Mouse (Mus musculus) brain, embryonic 14.5 days (tissue): ENCODE data around the gene Scd2. TPM values are rescaled to one million over a fixed set of nuclear protein-coding genes. Genes with fewer than 3 reads are reported as not detected.
A peak's percentile ranks its signal among the peaks of the same experiment; 100 is the strongest.
"Not testable (repeated sequence)": the region's sequence is repeated elsewhere in the genome, so short reads cannot be mapped to it uniquely, and the experiment has no call there.

ENCODE experiments used
- DNase-seq: peaks from one replicate; pipeline ENCODE4 v3.0.0-alpha.2; 2011; ENCODE audit warnings: low read depth
- CTCF ChIP-seq: fragments of 200-500 bp; IDR thresholded peaks from 2 replicates; pipeline ENCODE4 v1.5.1; 2012; ENCODE audit warnings: inconsistent platforms, mild to moderate bottlenecking, moderate library complexity, borderline replicate concordance; ENCODE audit not compliant: insufficient read depth, insufficient read length; ENCODE audit errors: extremely low read depth
- POLR2A ChIP-seq: fragments of 200-500 bp; IDR thresholded peaks from 2 replicates; pipeline ENCODE4 v1.6.1; 2012; ENCODE audit warnings: mild to moderate bottlenecking, inconsistent platforms, borderline replicate concordance; ENCODE audit not compliant: poor library complexity, insufficient read depth, insufficient read length, severe bottlenecking; ENCODE audit errors: extremely low read depth
- polyA plus RNA-seq: library from polyadenylated mRNA; depleted of rRNA; stranded (reverse); fragments of >200 nt; gene quantifications from 2 replicates; pipeline ENCODE4 v1.2.3, GENCODE M21; 2012

The Scd2 gene
- polyA plus RNA-seq, 1 experiment: 452 TPM

- TF ChIP-seq CTCF (no peak), POLR2A (no peak)
- DNase-seq: no peak
Observed at GRCm38 (mm10) chr19:44259484-44259883, 34.0 kb upstream of the Scd2 start.

DNA sequence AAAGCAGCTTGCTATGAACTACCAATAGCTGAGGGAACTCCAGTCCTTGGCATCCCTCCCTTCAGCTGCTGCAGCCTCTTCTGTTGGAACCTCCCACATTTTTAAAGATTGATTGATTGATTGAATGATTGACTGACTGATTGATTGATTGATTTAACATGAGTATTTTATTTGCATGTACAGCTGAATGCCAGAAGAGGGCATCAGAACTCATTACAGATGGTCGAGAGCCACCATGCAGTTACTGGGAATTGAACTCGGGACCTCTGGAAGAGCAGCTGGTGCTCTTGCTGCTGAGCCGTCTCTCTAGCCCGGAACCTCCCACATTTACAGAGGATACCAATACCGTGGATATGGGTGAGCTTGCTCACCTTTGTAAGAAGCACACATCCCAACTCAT, 33.0 kb upstream of the Scd2 start:
- TF ChIP-seq POLR2A: no peak
- TF ChIP-seq CTCF: no peak
- DNase-seq: no peak

DNA sequence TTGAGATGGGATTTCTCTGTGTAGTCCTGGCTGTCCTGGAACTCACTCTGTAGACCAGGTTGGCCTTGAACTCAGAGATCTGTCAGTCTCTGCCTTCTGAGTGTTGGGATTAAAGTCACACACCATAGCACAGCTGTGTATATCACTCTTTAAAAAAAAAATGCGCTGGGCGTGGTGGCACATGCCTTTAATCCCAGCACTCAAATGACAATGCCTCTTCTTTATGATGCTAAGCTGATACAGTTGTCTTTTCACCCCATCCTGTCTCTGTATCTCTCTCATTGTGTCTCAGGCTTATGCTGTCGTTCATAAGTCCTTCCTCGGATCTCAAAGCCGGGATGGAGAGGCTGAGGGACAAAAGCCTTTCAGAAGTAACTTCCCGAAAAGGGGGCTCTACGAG, 31.7 kb upstream of the Scd2 start:
- TF ChIP-seq CTCF (no peak), POLR2A (no peak)
- no peak for DNase-seq

GRCm38 (mm10) chr19:44263581-44263980, 29.9 kb upstream of the Scd2 start:
- TF ChIP-seq CTCF (no peak), POLR2A (no peak)
- DNase-seq: no peak

GRCm38 (mm10) chr19:44264226-44264625, 29.2 kb upstream of the Scd2 start:
- no peak for DNase-seq
- TF ChIP-seq CTCF (no peak), POLR2A (no peak)

GRCm38 (mm10) chr19:44265300-44265699, 28.2 kb upstream of the Scd2 start:
- TF ChIP-seq POLR2A: no peak
- TF ChIP-seq CTCF: no peak

GRCm38 (mm10) chr19:44265911-44266337, 27.6 kb upstream of the Scd2 start:
- DNase-seq: no peak
- TF ChIP-seq CTCF (no peak), POLR2A (no peak)

More at GRCm38 (mm10) chr19:44265300-44265699, 28.2 kb upstream of the Scd2 start:
- no peak for DNase-seq

GRCm38 (mm10) chr19:44266458-44266823, 27.0 kb upstream of the Scd2 start:
- DNase-seq: no peak
- TF ChIP-seq CTCF (peak; percentile 15; the same call in 1 of the 2 replicates), POLR2A (no peak)

DNA sequence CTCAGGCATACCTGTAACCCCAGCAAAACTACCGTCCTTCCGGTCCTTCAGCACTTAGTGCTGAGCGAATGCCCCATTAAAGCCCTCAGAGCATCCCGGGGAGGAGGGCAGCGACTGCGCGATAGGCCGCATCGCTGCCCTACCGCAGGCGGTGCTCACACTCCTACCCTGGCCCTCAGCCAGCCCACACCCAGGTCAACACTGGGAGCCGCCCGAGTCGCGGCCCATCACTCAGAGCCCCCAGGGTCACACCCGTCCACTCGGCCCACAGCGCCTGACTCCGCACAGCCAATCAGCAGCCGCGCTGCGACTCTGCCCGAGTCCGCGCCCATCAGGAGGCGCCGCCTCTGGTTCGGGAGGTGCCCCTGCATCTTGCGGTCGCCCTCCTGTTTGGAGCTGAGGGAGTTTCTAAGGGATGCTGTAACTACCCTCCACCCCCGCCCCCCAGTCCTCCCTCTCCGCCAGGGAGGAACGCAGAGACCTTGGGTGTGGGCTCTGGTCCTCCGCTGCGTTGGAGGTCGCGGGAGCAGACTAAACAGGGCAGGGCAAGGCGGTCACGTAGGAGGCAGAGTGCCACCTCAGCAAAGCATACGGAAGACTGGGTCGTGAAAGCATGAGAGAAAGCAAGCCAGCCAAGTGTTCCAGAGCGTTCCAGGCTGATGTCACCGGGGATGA, 26.5 kb upstream of the Scd2 start:
- DNase-seq: peak; percentile 95
- peak; percentile 50; the same call in 1 of the 2 replicates for TF ChIP-seq POLR2A
- TF ChIP-seq CTCF: no peak; the same call in 1 of the 2 replicates

DNA sequence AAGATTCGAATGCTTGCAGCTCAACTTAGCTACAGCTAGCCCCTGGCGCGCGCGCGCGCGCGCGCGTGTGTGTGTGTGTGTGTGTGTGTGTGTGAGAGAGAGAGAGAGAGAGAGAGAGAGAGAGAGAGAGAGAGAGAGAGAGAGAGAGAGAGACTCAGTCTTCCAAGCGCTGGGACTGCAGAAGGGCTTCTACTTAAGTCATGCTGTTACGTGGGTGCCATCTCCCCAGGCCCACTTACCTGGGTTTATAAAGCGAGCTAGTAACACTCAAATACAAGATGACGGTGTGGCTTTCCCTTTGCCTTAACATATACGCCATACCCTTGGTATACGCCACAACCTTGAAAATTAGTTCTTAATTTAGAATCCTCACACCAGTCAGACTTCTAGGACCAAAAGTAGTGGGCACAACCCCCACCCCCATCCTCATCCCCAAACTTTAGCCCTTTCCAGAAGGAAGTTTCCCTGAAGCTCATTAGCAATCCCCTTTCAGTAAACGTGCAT, 25.9 kb upstream of the Scd2 start:
- TF ChIP-seq POLR2A: no peak
- TF ChIP-seq CTCF: no peak
- DNase-seq: no peak

GRCm38 (mm10) chr19:44273711-44274110, 19.8 kb upstream of the Scd2 start:
- no peak for TF ChIP-seq CTCF
- no peak for DNase-seq

DNA sequence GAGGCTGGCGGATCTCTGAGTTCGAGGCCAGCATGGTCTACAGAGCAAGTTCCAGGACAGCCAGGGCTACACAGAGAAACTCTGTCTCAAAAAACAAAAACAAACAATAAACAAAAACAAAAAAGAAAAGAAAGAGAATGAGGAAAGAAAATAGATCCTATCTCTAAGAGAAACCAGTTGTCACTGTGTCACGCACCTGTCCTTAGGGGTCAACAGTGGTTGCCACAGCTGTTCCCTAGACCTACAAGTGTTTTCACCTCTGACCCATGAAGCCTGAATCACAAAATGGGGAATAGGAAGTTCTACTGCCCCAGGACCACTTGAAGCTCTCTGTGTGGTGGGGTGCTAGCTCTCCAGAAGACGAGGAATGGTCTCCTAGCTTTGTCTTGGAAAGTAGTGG, 19.0 kb upstream of the Scd2 start:
- TF ChIP-seq POLR2A (no peak), CTCF (no peak)
- DNase-seq: no peak

- DNase-seq: no peak
- TF ChIP-seq CTCF (no peak), POLR2A (no peak)
Observed at GRCm38 (mm10) chr19:44275418-44275817, 18.1 kb upstream of the Scd2 start.

GRCm38 (mm10) chr19:44276861-44277260, 16.6 kb upstream of the Scd2 start:
- no peak for DNase-seq
- TF ChIP-seq POLR2A (no peak), CTCF (no peak)

- no peak for DNase-seq
- TF ChIP-seq POLR2A (no peak), CTCF (no peak)
Observed at GRCm38 (mm10) chr19:44277931-44278330, 15.5 kb upstream of the Scd2 start.

DNA sequence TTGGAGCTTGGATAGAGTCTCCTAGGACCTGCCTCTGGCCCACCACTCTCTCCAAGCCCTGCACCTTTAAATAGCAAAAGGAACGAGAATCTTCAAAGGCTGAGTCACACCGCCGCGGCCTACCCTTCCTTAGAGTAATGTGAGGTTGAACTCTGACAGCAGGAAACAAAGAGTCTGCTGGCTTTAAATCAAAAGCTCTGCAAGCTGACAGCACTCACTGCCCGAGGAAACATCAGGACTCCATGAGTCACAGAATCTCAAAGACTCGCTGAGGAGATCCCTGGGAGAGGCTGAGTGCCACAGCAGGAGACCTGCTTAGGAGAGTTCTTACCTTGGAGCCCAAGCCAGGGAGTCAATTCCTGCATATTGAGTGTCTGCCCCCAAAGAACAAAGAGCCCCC, 12.7 kb upstream of the Scd2 start:
- TF ChIP-seq CTCF (no peak), POLR2A (no peak)
- peak; percentile 65 for DNase-seq

- not testable (repeated sequence) for DNase-seq
Observed at GRCm38 (mm10) chr19:44281825-44282447, 11.5 kb upstream of the Scd2 start.
